13 mouse cellular contexts compared by ENCODE assay signal in the genomic region with DNA sequence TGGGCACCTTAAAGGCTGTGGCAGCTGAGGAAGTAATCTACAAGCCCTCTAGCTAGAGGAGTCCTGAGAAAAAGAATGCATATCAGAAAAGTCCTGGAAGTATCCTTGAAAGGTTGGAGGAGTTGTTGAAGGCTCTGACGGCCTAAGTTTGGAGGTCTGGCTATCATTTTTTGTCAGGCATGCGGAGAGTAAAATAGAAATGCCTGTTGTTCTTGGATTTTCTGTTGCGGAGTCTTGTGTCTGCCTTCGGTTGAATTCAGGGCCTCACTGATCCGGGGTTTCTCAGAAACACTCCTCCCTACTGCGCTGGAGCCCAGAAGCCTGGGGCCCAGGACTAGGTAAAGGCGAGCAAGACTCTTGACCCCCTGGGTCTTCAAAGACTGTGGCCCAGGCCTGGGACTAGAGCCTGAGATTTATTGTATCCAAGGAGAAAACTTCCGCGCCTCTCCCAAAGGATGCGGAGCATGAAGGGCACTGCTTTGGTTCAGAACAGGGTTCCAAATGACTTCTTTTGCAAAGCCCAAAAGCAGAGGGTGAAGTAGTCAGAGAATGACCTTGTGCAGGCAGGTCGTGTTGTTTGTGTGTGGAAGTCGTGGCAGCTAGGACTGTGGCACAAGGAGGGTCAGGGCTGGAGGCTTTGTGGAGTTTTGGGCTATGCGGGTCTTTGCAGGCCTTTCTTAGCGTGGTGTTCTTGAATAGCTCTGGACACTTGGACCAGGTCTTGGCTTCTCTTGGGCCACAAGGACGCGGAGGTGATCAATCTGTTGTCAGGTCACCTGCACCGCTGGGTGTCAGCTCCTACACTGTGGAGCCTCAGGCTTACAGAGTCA. TPM values are rescaled to one million over a fixed set of nuclear protein-coding genes. Genes with fewer than 3 reads are reported as not detected.
A peak's percentile ranks its signal among the peaks of the same experiment; 100 is the strongest.
DNase-seq lines count a peak whose midpoint lies in the region; ATAC-seq lines count a peak whose summit lies in the region.
"Had no signal": no experiment of that assay in that cellular context is flagged by ENCODE, and none has a peak within 500 bp of the region (broad histone marks: within the 10 kb centered on the region; RNA-seq: fewer than 3 reads in every experiment).

No protein-coding gene starts in this region.

- H3K36me3 ChIP-seq in embryonic facial prominence, embryonic 15.5 days = no peaks in the 10 kb centered on the region
- no peaks in the 10 kb centered on the region for H3K36me3 ChIP-seq in hindbrain, embryonic 16.5 days (ENCODE audit: control insufficient read depth, insufficient read depth, low read length)
- H3K36me3 ChIP-seq in midbrain, embryonic 11.5 days (ENCODE audit: control insufficient read depth, insufficient read depth, low read length) = no peaks in the 10 kb centered on the region
- H3K36me3 ChIP-seq in intestine, embryonic 16.5 days (ENCODE audit: control insufficient read depth, insufficient read depth, low read length) = no peaks in the 10 kb centered on the region
- H3K36me3 ChIP-seq: liver, embryonic 13.5 days had no signal

- DNase-seq in R1 (ENCODE audit: low read depth, low spot score) = peak; percentile 6
- DNase-seq in midbrain, embryonic 11.5 days (ENCODE audit: low spot score, missing footprints) = peak; percentile 96
- DNase-seq in spleen, postnatal 36 days (ENCODE audit: low spot score in 2 of 2) = no peak
- DNase-seq in heart, adult 8-10 months (ENCODE audit: low spot score) = no peak
- DNase-seq in thymus, postnatal 4 days = no peak
- DNase-seq: gastrocnemius, adult 2 months; heart, postnatal 14 days; liver, embryonic 13.5 days; right cerebral cortex, postnatal 25 days had no signal

- 0 out of 2 replicates have a peak overlapping the region, but pooled peaks have one; percentile 8 for H3K4me2 ChIP-seq in embryonic facial prominence, embryonic 15.5 days (replicated peaks)
- H3K4me2 ChIP-seq in hindbrain, embryonic 16.5 days (ENCODE audit: low read length) = peak overlapping the region; percentile 42
- peak overlapping the region; percentile 58 for H3K4me2 ChIP-seq in midbrain, embryonic 11.5 days
- H3K4me2 ChIP-seq in intestine, embryonic 16.5 days (ENCODE audit: low read depth, low read length) = no peak overlapping the region
- H3K4me2 ChIP-seq: liver, embryonic 13.5 days had no signal

- no peak overlapping the region for H3K4me3 ChIP-seq in embryonic facial prominence, embryonic 15.5 days (replicated peaks)
- H3K4me3 ChIP-seq in hindbrain, embryonic 16.5 days (ENCODE audit: low read length) = no peak overlapping the region
- H3K4me3 ChIP-seq in midbrain, embryonic 11.5 days (ENCODE audit: low read depth, low read length) = peak overlapping the region; percentile 31
- H3K4me3 ChIP-seq in intestine, embryonic 16.5 days (ENCODE audit: low read length) = no peak overlapping the region
- H3K4me3 ChIP-seq: gastrocnemius, adult 2 months; liver, embryonic 13.5 days had no signal

- ATAC-seq in embryonic facial prominence, embryonic 15.5 days (ENCODE audit: insufficient number of reproducible peaks, low FRiP score, low TSS enrichment, low read depth) = no peak
- ATAC-seq in hindbrain, embryonic 16.5 days = no peak; the same call in 1 of the 2 replicates
- peak; percentile 45 for ATAC-seq in midbrain, embryonic 11.5 days (ENCODE audit: low FRiP score)
- no peak for ATAC-seq in intestine, embryonic 16.5 days

- H3K9ac ChIP-seq in embryonic facial prominence, embryonic 15.5 days = no peak overlapping the region
- H3K9ac ChIP-seq in hindbrain, embryonic 16.5 days (ENCODE audit: low read depth, low read length) = peak overlapping the region; percentile 12; the same call in 1 of the 2 replicates
- peak overlapping the region; percentile 60 for H3K9ac ChIP-seq in midbrain, embryonic 11.5 days (ENCODE audit: low read length)
- no peak overlapping the region for H3K9ac ChIP-seq in intestine, embryonic 16.5 days (ENCODE audit: low read depth, low read length)
- H3K9ac ChIP-seq: liver, embryonic 13.5 days had no signal

- 26% methylated on average over 17 of the region's 17 CpGs for WGBS in embryonic facial prominence, embryonic 15.5 days
- WGBS in hindbrain, embryonic 16.5 days = 20% methylated on average over 17 of the region's 17 CpGs
- WGBS in midbrain, embryonic 11.5 days = 2% methylated on average over 17 of the region's 17 CpGs
- WGBS in intestine, embryonic 16.5 days = 8% methylated on average over 17 of the region's 17 CpGs

- H3K4me1 ChIP-seq in embryonic facial prominence, embryonic 15.5 days = 0 out of 2 replicates have a peak, but pooled peaks cover 2% of the 10 kb centered on the region
- H3K4me1 ChIP-seq in hindbrain, embryonic 16.5 days (ENCODE audit: control insufficient read depth, insufficient read depth, low read depth, low read length) = peaks cover 25% of the 10 kb centered on the region
- H3K4me1 ChIP-seq in midbrain, embryonic 11.5 days (ENCODE audit: control insufficient read depth, insufficient read depth, low read length) = peaks cover 77% of the 10 kb centered on the region
- H3K4me1 ChIP-seq in intestine, embryonic 16.5 days (ENCODE audit: control insufficient read depth, insufficient read depth, low read length) = no peaks in the 10 kb centered on the region
- H3K4me1 ChIP-seq: liver, embryonic 13.5 days had no signal

- 0 out of 2 replicates have a peak overlapping the region, but pooled peaks have one; percentile 34 for H3K27ac ChIP-seq in embryonic facial prominence, embryonic 15.5 days (replicated peaks)
- peak overlapping the region; percentile 35; the same call in 1 of the 2 replicates for H3K27ac ChIP-seq in hindbrain, embryonic 16.5 days (ENCODE audit: low read depth, low read length)
- H3K27ac ChIP-seq in midbrain, embryonic 11.5 days (ENCODE audit: low read depth, low read length) = peak overlapping the region; percentile 77
- no peak overlapping the region for H3K27ac ChIP-seq in intestine, embryonic 16.5 days (ENCODE audit: low read length)
- H3K27ac ChIP-seq: gastrocnemius, adult 2 months; liver, embryonic 13.5 days had no signal

- no peaks in the 10 kb centered on the region for H3K9me3 ChIP-seq in embryonic facial prominence, embryonic 15.5 days (replicated peaks)
- H3K9me3 ChIP-seq in hindbrain, embryonic 16.5 days (ENCODE audit: control insufficient read depth, low read length) = no peaks in the 10 kb centered on the region
- H3K9me3 ChIP-seq in midbrain, embryonic 11.5 days (ENCODE audit: control insufficient read depth, low read length) = no peaks in the 10 kb centered on the region
- no peaks in the 10 kb centered on the region for H3K9me3 ChIP-seq in intestine, embryonic 16.5 days (ENCODE audit: control insufficient read depth, low read length)
- H3K9me3 ChIP-seq: liver, embryonic 13.5 days had no signal

- H3K27me3 ChIP-seq in embryonic facial prominence, embryonic 15.5 days = peaks cover 84% of the 10 kb centered on the region
- no peaks in the 10 kb centered on the region; the same call in none of the 2 replicates for H3K27me3 ChIP-seq in hindbrain, embryonic 16.5 days (replicated peaks; ENCODE audit: control insufficient read depth, insufficient read depth, low read length)
- H3K27me3 ChIP-seq in midbrain, embryonic 11.5 days (ENCODE audit: control insufficient read depth, insufficient read depth, low read length) = no peaks in the 10 kb centered on the region; the same call in 1 of the 2 replicates
- H3K27me3 ChIP-seq in intestine, embryonic 16.5 days (replicated peaks; ENCODE audit: control insufficient read depth, insufficient read depth, low read length) = peaks cover 85% of the 10 kb centered on the region

RNA-seq across cellular contexts. Expression of a gene that starts 9.6 kb away (rescaled TPM):
- polyA plus RNA-seq in embryonic facial prominence, embryonic 15.5 days (2015; fragmentation: Nextera tagmentation; extraction: Ambion mirVana) = 3.9 and 4.4 TPM in 2 replicates
- polyA plus RNA-seq in hindbrain, embryonic 16.5 days (2015; fragmentation: Nextera tagmentation; extraction: Ambion mirVana) = 8.4 and 9.5 TPM in 2 replicates
- polyA plus RNA-seq in midbrain, embryonic 11.5 days (2014; fragmentation: Nextera tagmentation; extraction: Ambion mirVana) = 26.3 and 27.9 TPM in 2 replicates
- under 1 TPM in 1 of 4 experiments, not detected in 3; 0.09 TPM for total RNA-seq in heart, adult 8-10 months (2022)
- 0.18 and 0.21 TPM in 2 replicates for polyA plus RNA-seq in intestine, embryonic 16.5 days (2015; fragmentation: Nextera tagmentation; extraction: Ambion mirVana)
- total RNA-seq: common myeloid progenitor, adult 5-6 weeks; gastrocnemius, adult 2 months; heart, postnatal 14 days had no signal

Comparison
In these comparisons a context has a peak if more than half of its experiments do, and no peak if none do; other contexts are left out.
1. DNase-seq: peak in R1 (single experiment) and midbrain, embryonic 11.5 days (single experiment); none in spleen, postnatal 36 days (0 of 2), heart, adult 8-10 months (single experiment) and thymus, postnatal 4 days (single experiment).
2. H3K9ac ChIP-seq: peak in hindbrain, embryonic 16.5 days (single experiment) and midbrain, embryonic 11.5 days (single experiment); none in embryonic facial prominence, embryonic 15.5 days (single experiment) and intestine, embryonic 16.5 days (single experiment).